Mouse (Mus musculus) bone marrow, adult 2 months (tissue): ENCODE results near the gene Tmem88. TPM values are rescaled to one million over a fixed set of nuclear protein-coding genes. Genes with fewer than 3 reads are reported as not detected.

Experiments used
- H3K27ac ChIP-seq: fragments of 200-500 bp; 2 replicates; pipeline ENCODE4 v1.5.1; 2012; ENCODE audit warnings: low read depth, mild to moderate bottlenecking, control low read depth, inconsistent platforms, low read length; ENCODE audit not compliant: control insufficient read depth, poor library complexity, insufficient read depth
- H3K4me1 ChIP-seq: fragments of 200-500 bp; 2 replicates; pipeline ENCODE4 v1.6.1; 2011; ENCODE audit warnings: low read length; ENCODE audit not compliant: control insufficient read depth, insufficient read depth
- H3K4me3 ChIP-seq: fragments of 200-500 bp; replicated peaks from 2 replicates; pipeline ENCODE3; 2011; ENCODE audit warnings: mild to moderate bottlenecking, low read depth, low read length, control low read depth; ENCODE audit not compliant: control insufficient read depth
- CTCF ChIP-seq: fragments of 200-500 bp; IDR thresholded peaks from 2 replicates; pipeline ENCODE4 v1.5.1; 2011; ENCODE audit warnings: low read length, control low read depth; ENCODE audit not compliant: control insufficient read depth, insufficient read depth
- POLR2A ChIP-seq: fragments of 200-500 bp; IDR thresholded peaks from 2 replicates; pipeline ENCODE4 v1.6.1; 2011; ENCODE audit warnings: low read depth, mild to moderate bottlenecking, control low read depth, low read length, borderline replicate concordance; ENCODE audit not compliant: control insufficient read depth
- WGBS: fragments of 180-500 bp; shearing (Covaris S2); methylation state at CpG from one replicate; pipeline ENCODE4 v1.1.7; 2018; 5-methylcytosine and 5-hydroxymethylcytosine counted together
- polyA plus RNA-seq: library from polyadenylated mRNA; stranded (reverse); fragments of >200 nt; gene quantifications from 2 replicates; pipeline ENCODE4 v1.2.4, GENCODE M21; 2011; ENCODE audit warnings: low replicate concordance; ENCODE audit not compliant: missing spikeins, insufficient read depth, insufficient read length

Gene Tmem88
- polyA plus RNA-seq, 1 experiment: 1.6 TPM

GRCm38 (mm10) chr11:69366855-69367615, 31.0 kb downstream of the Tmem88 start:
- peaks cover 2% of the 10 kb centered on the region; the same call in 1 of the 2 replicates for H3K4me1 ChIP-seq
- peak overlapping the region; percentile 9 for H3K27ac ChIP-seq
- under 1% methylated on average over 22 of the region's 22 CpGs for WGBS
- H3K4me3 ChIP-seq: no peak overlapping the region
- TF ChIP-seq POLR2A: no peak
- TF ChIP-seq CTCF: no peak

GRCm38 (mm10) chr11:69366157-69366854, 31.7 kb downstream of the Tmem88 start:
- TF ChIP-seq CTCF (no peak), POLR2A (peak; percentile 38; the same call in 1 of the 2 replicates)
- H3K27ac ChIP-seq: peak overlapping the region; percentile 82
- H3K4me1 ChIP-seq: peaks cover 2% of the 10 kb centered on the region; the same call in 1 of the 2 replicates
- peak overlapping the region; percentile 55 for H3K4me3 ChIP-seq
- under 1% methylated on average over 26 of the region's 26 CpGs for WGBS

- no peak overlapping the region for H3K4me3 ChIP-seq
- peaks cover 2% of the 10 kb centered on the region; the same call in 1 of the 2 replicates for H3K4me1 ChIP-seq
- peak overlapping the region; percentile 82; the same call in 1 of the 2 replicates for H3K27ac ChIP-seq
- 44% methylated on average over 6 of the region's 6 CpGs for WGBS
- TF ChIP-seq POLR2A (no peak), CTCF (no peak)
Observed at GRCm38 (mm10) chr11:69365722-69366121, 32.3 kb downstream of the Tmem88 start.

GRCm38 (mm10) chr11:69364910-69365309, 33.1 kb downstream of the Tmem88 start:
- no peak overlapping the region for H3K4me3 ChIP-seq
- 17% methylated on average over 6 of the region's 6 CpGs for WGBS

GRCm38 (mm10) chr11:69364376-69364775, 33.7 kb downstream of the Tmem88 start:
- no peak for TF ChIP-seq CTCF
- TF ChIP-seq POLR2A: no peak
- H3K27ac ChIP-seq: no peak overlapping the region
- H3K4me3 ChIP-seq: no peak overlapping the region
- WGBS: 63% methylated on average over 8 of the region's 8 CpGs
- peaks cover 2% of the 10 kb centered on the region; the same call in 1 of the 2 replicates for H3K4me1 ChIP-seq

More at GRCm38 (mm10) chr11:69364910-69365309, 33.1 kb downstream of the Tmem88 start:
- Histone ChIP-seq H3K4me1 (peaks cover 2% of the 10 kb centered on the region; the same call in 1 of the 2 replicates), H3K27ac (no peak overlapping the region; the same call in 1 of the 2 replicates)
- TF ChIP-seq POLR2A (no peak), CTCF (no peak)

GRCm38 (mm10) chr11:69362479-69362878, 35.6 kb downstream of the Tmem88 start:
- Histone ChIP-seq H3K27ac (no peak overlapping the region), H3K4me3 (no peak overlapping the region), H3K4me1 (no peaks in the 10 kb centered on the region)
- TF ChIP-seq POLR2A (no peak), CTCF (no peak)
- WGBS: 94% methylated on average over 2 of the region's 2 CpGs

- no peak for TF ChIP-seq POLR2A
- TF ChIP-seq CTCF: no peak
- no peak overlapping the region for H3K4me3 ChIP-seq
- WGBS: 91% methylated on average over 7 of the region's 7 CpGs
- no peaks in the 10 kb centered on the region for H3K4me1 ChIP-seq
- H3K27ac ChIP-seq: no peak overlapping the region
Observed at GRCm38 (mm10) chr11:69362021-69362420, 36.0 kb downstream of the Tmem88 start.

GRCm38 (mm10) chr11:69357690-69358089, 40.3 kb downstream of the Tmem88 start:
- H3K4me1 ChIP-seq: no peaks in the 10 kb centered on the region
- TF ChIP-seq CTCF (no peak), POLR2A (no peak)
- H3K4me3 ChIP-seq: no peak overlapping the region
- no peak overlapping the region for H3K27ac ChIP-seq
- 88% methylated on average over 12 of the region's 12 CpGs for WGBS
